Mouse (Mus musculus): ENCODE results near the gene Slc12a7. TPM values are rescaled to one million over a fixed set of nuclear protein-coding genes. Genes with fewer than 3 reads are reported as not detected.

Slc12a7 gene
- polyA plus RNA-seq, 1 experiment: 0.20 TPM

- Histone ChIP-seq H3K36me3 (ENCODE audit: control insufficient read depth) (no peaks in the 10 kb centered on the region), H3K9me3 (ENCODE audit: control insufficient read depth, low read length) (no peaks in the 10 kb centered on the region), H3K4me1 (ENCODE audit: control insufficient read depth) (no peaks in the 10 kb centered on the region), H3K4me3 (replicated peaks) (no peak within 1 kb of the TSS), H3K27me3 (ENCODE audit: control insufficient read depth) (peaks cover 42% of the 10 kb centered on the region)
- TF ChIP-seq GATA1 (IDR thresholded peaks at IDR 0.05; ENCODE audit: low read length): no peak
- no peak for TF ChIP-seq TAL1 (IDR thresholded peaks at IDR 0.05; ENCODE audit: low read length)
Observed at GRCm38 (mm10) chr13:73847465-73847836, 114.6 kb downstream of the Slc12a7 start, which contains the start of gene Nkd2. Gene Nkd2 (minus strand): TSS chr13:73847631.

Other genes starting within 250 kb of the Slc12a7 start
- gene Slc6a3, start 196.3 kb upstream of the Slc12a7 start, polyA plus RNA-seq (2012): 0.07 TPM in 1 of 2 replicates, not detected in the other
- gene Clptm1l, start 129.1 kb upstream of the Slc12a7 start, polyA plus RNA-seq (2012): 3.7 TPM in 2 replicates
- gene Tert, start 106.2 kb upstream of the Slc12a7 start, polyA plus RNA-seq (2012): 0.02 TPM in 1 of 2 replicates, not detected in the other
- gene Slc6a18, start 55.1 kb upstream of the Slc12a7 start, polyA plus RNA-seq (2012): not detected in 2 replicates
- not detected in 2 replicates for gene Slc6a19, start 28.2 kb upstream of the Slc12a7 start, polyA plus RNA-seq (2012)
- gene Nkd2, start 114.5 kb downstream of the Slc12a7 start, polyA plus RNA-seq (2012): not detected in 2 replicates
- gene Trip13, start 204.7 kb downstream of the Slc12a7 start, polyA plus RNA-seq (2012): 0.09 and 0.15 TPM in 2 replicates
- 6.7 and 7.7 TPM in 2 replicates for gene Brd9, start 204.7 kb downstream of the Slc12a7 start, polyA plus RNA-seq (2012)
- not detected in 2 replicates for gene Zdhhc11, start 230.8 kb downstream of the Slc12a7 start, polyA plus RNA-seq (2012)

Measured in erythroblast, embryonic 14.5 days (primary cell).